Mouse (Mus musculus): ENCODE results near the gene Agrn. TPM values are rescaled to one million over a fixed set of nuclear protein-coding genes. Genes with fewer than 3 reads are reported as not detected.
A peak's percentile ranks its signal among the peaks of the same experiment; 100 is the strongest.

The Agrn gene
- total RNA-seq, 2 experiments from 2014 or later, result 6.9 to 8.0 TPM

- H3K4me3 ChIP-seq, result peak overlapping the region; percentile 64
- DNase-seq, result peak; percentile 53
- intact Hi-C loops (cut with DNase I), result no loop called here
Measured at GRCm38 (mm10) chr4:156217838-156218237, 20.6 kb upstream of the Agrn start.

GRCm38 (mm10) chr4:156217022-156217669 lies 19.9 kb upstream of the Agrn start:
- DNase-seq, result peak; percentile 71
- peak overlapping the region; percentile 97 for H3K27ac ChIP-seq
- no peak for TF ChIP-seq CTCF (IDR thresholded peaks at IDR 0.05)
- intact Hi-C loops (cut with DNase I), result no loop called here
- H3K4me3 ChIP-seq, result peak overlapping the region; percentile 64

More at GRCm38 (mm10) chr4:156217838-156218237, 20.6 kb upstream of the Agrn start:
- peak overlapping the region; percentile 97 for H3K27ac ChIP-seq
- TF ChIP-seq CTCF (IDR thresholded peaks at IDR 0.05), result no peak

DNA sequence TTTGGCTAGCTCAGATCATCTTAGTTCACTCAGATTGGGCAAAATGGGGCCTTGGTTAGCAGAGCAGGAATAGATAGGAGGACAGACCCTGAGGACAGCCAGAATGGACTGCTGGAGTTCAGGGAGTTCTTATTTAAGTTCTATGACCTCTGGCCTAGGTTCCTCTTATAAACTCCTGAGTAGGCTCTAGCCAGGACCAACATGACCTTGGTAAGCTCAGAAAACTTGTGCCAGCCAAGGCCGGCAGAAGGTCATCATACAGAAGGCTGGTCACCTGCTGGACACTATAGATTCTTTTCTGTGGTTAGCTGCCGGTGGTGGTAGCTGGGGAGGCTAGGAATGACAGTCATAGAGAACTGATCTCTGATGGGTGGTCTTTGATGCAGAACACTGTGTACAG lies 18.9 kb upstream of the Agrn start:
- DNase-seq, result peak; percentile 49
- H3K27ac ChIP-seq, result peak overlapping the region; percentile 97
- intact Hi-C loops (cut with DNase I), result no loop called here
- peak overlapping the region; percentile 64 for H3K4me3 ChIP-seq
- no peak for TF ChIP-seq CTCF (IDR thresholded peaks at IDR 0.05)

DNA sequence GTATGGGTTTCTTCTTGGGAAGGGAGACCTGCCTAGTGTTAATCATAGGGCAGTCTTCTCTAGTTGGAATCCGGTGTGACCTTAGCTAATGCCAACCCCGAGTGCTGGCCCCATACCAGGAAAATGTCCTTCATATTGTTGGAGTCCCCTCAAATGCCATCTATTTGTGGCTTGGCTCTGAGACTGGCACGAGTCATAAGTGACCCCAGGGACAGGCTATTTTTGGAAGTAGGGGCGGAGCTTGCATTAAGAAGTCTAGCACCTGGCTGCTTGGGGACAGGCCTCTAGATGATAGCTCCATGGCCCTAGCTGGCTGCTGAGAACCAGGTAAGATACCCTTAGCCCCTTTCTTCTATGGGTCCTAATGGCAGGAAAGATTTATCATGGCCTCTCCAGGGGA lies 18.4 kb upstream of the Agrn start, which contains the start of gene Perm1:
Gene Perm1, plus strand, starts transcription at position 220 of the 400 bp plus-strand sequence.
- peak within 1 kb of the TSS; percentile 97 for H3K27ac ChIP-seq
- peak; percentile 93 for DNase-seq
- peak within 1 kb of the TSS; percentile 64 for H3K4me3 ChIP-seq
- intact Hi-C loops (cut with DNase I), result no loop called here
- TF ChIP-seq CTCF (IDR thresholded peaks at IDR 0.05), result no peak

- no peak overlapping the region for H3K27ac ChIP-seq
- no peak for TF ChIP-seq CTCF (IDR thresholded peaks at IDR 0.05)
- DNase-seq, result no peak
- intact Hi-C loops (cut with DNase I), result no loop called here
- no peak overlapping the region for H3K4me3 ChIP-seq
Measured at GRCm38 (mm10) chr4:156213134-156213533, 15.8 kb upstream of the Agrn start.

DNA sequence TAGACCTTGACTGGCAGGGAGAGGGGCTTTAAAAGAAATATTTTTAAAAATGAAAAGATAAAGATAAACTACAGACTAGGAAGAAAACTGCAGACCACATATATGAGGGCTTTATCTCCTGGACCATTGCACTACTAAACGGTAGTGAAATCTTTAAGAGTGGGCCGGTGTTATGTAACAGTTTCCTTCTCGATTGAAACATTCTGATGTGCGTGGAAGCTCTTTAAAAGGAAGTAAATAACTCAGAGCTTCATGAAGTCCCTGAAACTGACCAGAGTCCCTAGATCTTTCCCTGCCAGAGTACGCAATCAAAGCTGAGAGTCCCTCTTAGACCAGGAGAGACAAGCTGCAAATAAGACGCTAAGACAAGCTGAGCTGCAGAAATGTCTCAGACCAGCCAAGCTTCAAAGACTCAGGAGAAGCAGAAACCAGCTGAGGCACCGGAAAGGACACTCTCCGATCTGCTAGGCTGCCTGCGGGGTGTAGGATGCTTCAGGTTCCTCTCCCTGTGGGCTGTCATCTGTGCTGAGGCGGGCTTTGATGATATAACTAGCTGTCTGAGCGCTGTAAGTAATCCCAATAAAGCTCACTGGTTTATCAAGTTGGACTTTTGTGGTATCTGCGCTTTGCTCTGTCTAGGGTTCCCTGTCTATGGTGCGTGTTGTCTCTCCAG lies 12.8 kb upstream of the Agrn start:
- Histone ChIP-seq H3K4me3 (no peak overlapping the region), H3K27ac (no peak overlapping the region)
- no peak for DNase-seq
- intact Hi-C loops (cut with DNase I), result no loop called here
- no peak for TF ChIP-seq CTCF (IDR thresholded peaks at IDR 0.05)

DNA sequence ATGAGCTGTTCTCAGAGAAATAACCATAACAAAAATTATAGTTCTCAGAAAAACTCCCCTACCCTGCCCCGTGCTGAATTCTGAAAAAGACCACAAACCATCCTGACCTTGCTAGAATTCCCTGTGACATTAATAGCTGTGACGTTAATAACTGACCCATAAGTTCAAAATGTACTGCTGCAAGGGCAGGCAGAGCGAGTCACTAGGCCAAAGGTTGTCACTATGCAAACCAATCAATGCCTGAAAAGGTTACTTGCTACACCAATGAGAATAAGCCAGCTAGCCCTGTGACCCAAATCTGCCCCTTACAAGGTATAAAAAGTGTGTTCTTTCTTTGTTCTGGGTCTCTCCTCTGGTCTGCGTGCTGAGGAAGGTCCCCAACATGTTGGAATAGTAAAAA lies 11.6 kb upstream of the Agrn start:
- H3K4me3 ChIP-seq, result no peak overlapping the region
- no peak for DNase-seq
- intact Hi-C loops (cut with DNase I), result no loop called here
- TF ChIP-seq CTCF (IDR thresholded peaks at IDR 0.05), result no peak
- H3K27ac ChIP-seq, result no peak overlapping the region

GRCm38 (mm10) chr4:156203413-156204131 lies 6.3 kb upstream of the Agrn start:
- peak overlapping the region; percentile 87 for H3K4me3 ChIP-seq
- intact Hi-C loops (cut with DNase I), result loop anchor here (2.0 kb wide), 1 partner anchor 31 kb away; the partner anchor contains the start of gene Plekhn1
- peak; percentile 45 for DNase-seq
- TF ChIP-seq CTCF (IDR thresholded peaks at IDR 0.05), result no peak
- H3K27ac ChIP-seq, result peak overlapping the region; percentile 93

DNA sequence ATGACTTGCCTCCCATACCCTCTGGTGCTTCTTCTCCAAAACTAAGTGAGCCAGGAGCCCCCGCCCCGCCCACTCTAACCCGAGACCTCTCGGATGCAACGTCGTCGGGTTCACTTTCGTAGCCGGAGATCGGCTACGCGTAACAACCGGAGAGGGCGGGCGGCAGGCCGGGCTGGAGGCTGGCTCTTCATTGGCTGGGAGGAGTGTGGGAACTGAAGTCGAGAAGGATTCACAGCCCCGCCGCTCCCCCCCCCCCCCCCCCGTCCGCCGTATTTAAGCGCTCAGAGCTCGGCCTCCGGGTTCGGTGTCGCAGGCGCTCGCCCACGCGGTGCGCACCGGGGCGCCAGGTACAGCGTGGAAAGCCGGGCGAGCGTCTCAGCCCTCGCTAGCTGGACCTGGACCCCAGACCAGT lies 5.7 kb upstream of the Agrn start, which contains the start of gene AW011738:
Gene AW011738, plus strand, starts transcription at position 304 of the 412 bp plus-strand sequence.
- no peak for TF ChIP-seq CTCF (IDR thresholded peaks at IDR 0.05)
- peak; percentile 89 for DNase-seq
- Histone ChIP-seq H3K4me3 (peak within 1 kb of the TSS; percentile 87), H3K27ac (peak within 1 kb of the TSS; percentile 93)
- intact Hi-C loops (cut with DNase I), result loop anchor here (2.0 kb wide), 1 partner anchor 32 kb away; the partner anchor contains the start of gene Plekhn1

DNA sequence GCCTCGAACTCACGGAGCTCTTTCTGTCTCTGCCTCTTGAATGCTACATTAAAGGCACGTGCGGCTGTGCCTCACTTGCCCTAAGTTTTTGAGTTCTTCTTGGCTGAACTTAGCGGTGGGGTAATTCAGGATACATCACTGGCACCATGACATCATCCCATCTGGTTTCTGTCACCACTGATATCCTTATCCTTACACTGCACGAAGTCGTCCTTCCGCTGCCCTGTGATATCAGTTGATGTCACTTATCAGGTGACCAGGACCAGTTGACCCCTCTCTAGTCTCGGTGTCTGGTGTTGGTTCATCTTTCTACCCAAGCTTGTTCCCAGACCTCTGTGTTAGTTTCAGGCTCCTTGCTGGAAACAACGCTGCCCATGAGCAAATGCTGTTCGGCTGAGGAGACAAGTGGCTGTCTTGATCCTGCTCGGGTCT lies 5.2 kb upstream of the Agrn start:
- peak overlapping the region; percentile 93 for H3K27ac ChIP-seq
- H3K4me3 ChIP-seq, result peak overlapping the region; percentile 87
- intact Hi-C loops (cut with DNase I), result loop anchor here (2.0 kb wide), 1 partner anchor 32 kb away; the partner anchor contains the start of gene Plekhn1
- DNase-seq, result no peak
- TF ChIP-seq CTCF (IDR thresholded peaks at IDR 0.05), result no peak

GRCm38 (mm10) chr4:156200623-156201475 lies 3.6 kb upstream of the Agrn start, which contains the start of gene Isg15:
Gene Isg15, minus strand, starts transcription at chr4:156200818.
- Histone ChIP-seq H3K27ac (peak within 1 kb of the TSS; percentile 68), H3K4me3 (peak within 1 kb of the TSS; percentile 54)
- intact Hi-C loops (cut with DNase I), result no loop called here
- DNase-seq, result no peak
- no peak for TF ChIP-seq CTCF (IDR thresholded peaks at IDR 0.05)

- peak; percentile 95 for DNase-seq
- H3K4me3 ChIP-seq, result peak overlapping the region; percentile 96
- intact Hi-C loops (cut with DNase I), result loop anchor here (2.0 kb wide), 1 partner anchor 87 kb away; no protein-coding TSS in a partner anchor
- peak; percentile 30; the same call in 1 of the 2 replicates for TF ChIP-seq CTCF (IDR thresholded peaks at IDR 0.05)
- peak overlapping the region; percentile 94 for H3K27ac ChIP-seq
Measured at GRCm38 (mm10) chr4:156197829-156198205, 529 bp upstream of the Agrn start.
